Mouse (Mus musculus): ENCODE results near the gene Hcar1.

DNA sequence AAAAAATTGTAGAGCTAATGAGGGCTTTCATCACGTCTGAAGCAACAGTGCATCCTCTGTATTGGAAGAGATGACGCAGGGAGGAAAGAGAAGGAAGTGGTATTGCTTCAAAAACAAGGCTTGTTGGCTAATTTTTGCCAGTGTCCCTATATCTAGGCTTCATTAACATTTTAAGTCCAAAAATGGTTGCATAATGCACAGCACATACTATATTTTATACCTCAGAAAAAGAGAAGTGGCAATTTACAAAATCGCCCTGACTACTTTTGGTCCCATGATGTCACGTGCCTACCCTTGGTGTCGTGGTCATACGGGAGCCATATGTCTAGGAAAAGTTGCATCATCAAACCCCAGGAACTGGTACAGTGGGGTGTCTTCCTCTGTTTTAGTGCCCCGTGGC is 47.5 kb downstream of the Hcar1 start:
- TF ChIP-seq HCFC1 (IDR thresholded peaks at IDR 0.05; ENCODE audit: borderline replicate concordance, insufficient read depth, low read length) (no peak), ZC3H11A (IDR thresholded peaks at IDR 0.05; ENCODE audit: borderline replicate concordance, low read depth, low read length) (no peak), MAFK (IDR thresholded peaks at IDR 0.05; ENCODE audit: insufficient read depth, low read depth, low read length) (no peak), ZNF384 (IDR thresholded peaks at IDR 0.05; ENCODE audit: low read depth, low read length) (no peak)
